Mouse (Mus musculus) urinary bladder, adult 2 months (tissue): ENCODE data around the gene Eral1. TPM values are rescaled to one million over a fixed set of nuclear protein-coding genes. Genes with fewer than 3 reads are reported as not detected.

Source experiments
- DNase-seq: peaks from one replicate; pipeline ENCODE4 v3.0.0; 2022; ENCODE audit warnings: low spot score
- polyA plus RNA-seq: library from polyadenylated mRNA; depleted of rRNA; stranded (reverse); fragments of >200 nt; gene quantifications from 2 replicates; pipeline ENCODE4 v1.2.3, GENCODE M21; 2012; rRNA removed

Eral1 gene
- polyA plus RNA-seq, 1 experiment = 28.0 TPM

DNA sequence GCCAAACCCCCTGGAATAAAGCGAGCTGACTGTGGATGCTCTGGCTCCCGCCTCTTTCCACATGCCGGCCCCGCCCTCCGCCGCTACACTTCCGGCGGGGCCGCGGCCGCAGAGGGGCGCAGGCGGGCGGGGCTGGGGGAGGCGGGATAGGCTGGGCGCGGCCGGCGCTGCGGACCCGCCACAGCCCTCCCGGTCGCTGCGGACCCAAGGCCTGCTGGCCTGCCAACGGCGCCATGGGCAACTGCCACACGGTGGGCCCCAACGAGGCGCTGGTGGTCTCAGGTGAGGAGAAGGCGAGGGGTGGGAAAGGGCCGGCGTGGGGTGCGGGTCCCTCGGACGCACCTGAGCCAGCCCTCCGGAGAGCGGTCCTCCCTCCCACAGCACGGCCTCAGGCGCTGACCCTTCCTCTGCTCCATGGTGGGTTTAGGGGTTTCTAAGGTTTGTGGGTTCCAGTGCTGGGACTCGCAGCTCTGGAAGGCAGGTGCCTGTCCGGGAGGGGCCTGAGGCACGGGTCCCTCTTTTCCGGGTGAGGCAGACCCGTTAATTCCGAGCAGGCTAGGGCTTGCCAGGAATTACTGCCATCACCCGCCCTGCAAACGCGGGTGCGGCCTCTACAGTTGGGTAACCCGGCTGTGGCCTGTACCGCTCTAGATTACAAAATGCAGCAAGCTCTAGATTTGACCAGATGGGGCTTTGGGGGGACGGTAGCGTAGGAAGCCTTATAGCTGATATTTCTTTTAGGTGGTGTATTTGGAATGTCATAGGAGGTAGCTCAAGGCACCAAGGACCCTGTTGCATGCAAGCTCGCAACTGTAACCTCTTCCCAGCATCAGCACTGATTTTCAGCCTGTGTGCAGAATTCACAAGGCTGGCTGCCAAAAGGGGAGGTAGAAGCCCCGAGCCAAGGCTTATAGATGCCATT is 42.1 kb downstream of the Eral1 start, which contains the start of gene Flot2:
TSS of gene Flot2 (plus strand) at position 101 of the 922 bp plus-strand sequence.
- peak; percentile 53 for DNase-seq

- DNase-seq = no peak
Measured at GRCm38 (mm10) chr11:78036791-78037190, 43.4 kb downstream of the Eral1 start.

DNA sequence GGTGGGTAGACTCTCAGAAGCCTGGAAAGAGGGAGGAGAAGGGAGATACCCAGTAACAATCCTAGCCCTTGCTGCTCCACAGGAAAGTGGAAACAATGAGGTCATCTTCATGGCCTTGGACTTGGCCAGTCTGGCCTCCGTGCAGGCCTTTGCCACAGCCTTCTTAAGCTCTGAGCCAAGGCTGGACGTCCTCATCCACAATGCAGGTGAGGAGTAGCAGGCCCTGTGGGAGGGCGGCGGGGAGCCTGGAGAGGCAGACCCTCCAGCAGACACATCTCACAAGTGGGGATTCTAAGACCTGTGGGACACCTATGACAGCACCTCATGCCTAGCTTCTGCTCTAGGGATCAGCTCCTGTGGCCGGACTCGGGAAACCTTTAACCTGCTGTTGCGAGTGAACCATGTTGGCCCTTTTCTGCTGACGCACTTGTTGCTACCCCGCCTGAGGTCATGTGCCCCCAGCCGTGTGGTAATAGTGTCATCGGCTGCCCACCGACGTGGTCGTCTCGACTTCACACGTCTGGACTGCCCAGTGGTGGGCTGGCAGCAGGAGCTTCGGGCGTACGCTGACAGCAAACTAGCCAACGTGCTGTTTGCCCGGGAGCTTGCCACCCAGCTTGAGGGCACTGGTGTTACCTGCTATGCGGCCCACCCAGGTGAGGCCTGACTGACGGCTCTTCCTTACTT is 46.1 kb downstream of the Eral1 start:
- DNase-seq = no peak

GRCm38 (mm10) chr11:78032809-78033195 is 47.4 kb downstream of the Eral1 start:
- no peak for DNase-seq

GRCm38 (mm10) chr11:78031947-78032808 is 48.0 kb downstream of the Eral1 start, which contains the start of gene Dhrs13:
Dhrs13 (plus strand) TSS chr11:78032280.
- DNase-seq = peak; percentile 91

- DNase-seq = no peak
Measured at GRCm38 (mm10) chr11:78031389-78031788, 48.8 kb downstream of the Eral1 start.

GRCm38 (mm10) chr11:78030600-78030999 is 49.6 kb downstream of the Eral1 start:
- no peak for DNase-seq

DNA sequence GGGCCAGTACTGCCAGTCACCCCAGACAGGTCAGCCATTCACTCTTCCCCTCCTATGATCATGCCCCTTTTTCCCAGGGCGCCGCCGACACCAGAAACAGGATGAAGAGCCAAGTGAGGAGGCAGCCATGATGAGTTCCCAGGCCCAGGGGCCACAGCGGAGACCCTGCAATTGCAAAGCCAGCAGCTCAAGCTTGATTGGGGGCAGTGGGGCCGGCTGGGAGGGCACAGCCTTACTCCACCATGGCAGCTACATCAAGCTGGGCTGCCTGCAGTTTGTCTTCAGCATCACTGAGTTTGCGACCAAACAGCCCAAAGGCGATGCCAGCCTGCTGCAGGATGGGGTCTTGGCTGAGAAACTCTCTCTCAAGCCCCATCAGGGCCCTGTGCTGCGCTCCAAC is 50.9 kb downstream of the Eral1 start:
- DNase-seq = no peak

- no peak for DNase-seq
Measured at GRCm38 (mm10) chr11:78023607-78024006, 56.6 kb downstream of the Eral1 start.

Other genes with a start within 250 kb of the Eral1 start
- 0.37 and 0.66 TPM in 2 replicates for gene Pipox, start 186.3 kb downstream of the Eral1 start, polyA plus RNA-seq
- 0.09 and 0.21 TPM in 2 replicates for gene Sez6, start 149.6 kb downstream of the Eral1 start, polyA plus RNA-seq
- gene Phf12, start 97.6 kb downstream of the Eral1 start, polyA plus RNA-seq = 36.4 and 53.7 TPM in 2 replicates
- 2.2 and 2.5 TPM in 2 replicates for gene Dhrs13, start 48.1 kb downstream of the Eral1 start, polyA plus RNA-seq
- gene Flot2, start 42.5 kb downstream of the Eral1 start, polyA plus RNA-seq = 108 and 126 TPM in 2 replicates
- 6.1 and 10.1 TPM in 2 replicates for gene Fam222b, start 14.3 kb upstream of the Eral1 start, polyA plus RNA-seq
- gene Traf4, start 85.2 kb upstream of the Eral1 start, polyA plus RNA-seq = 20.4 and 26.1 TPM in 2 replicates
- gene Nek8, start 96.3 kb upstream of the Eral1 start, polyA plus RNA-seq = 14.4 and 19.7 TPM in 2 replicates
- gene Tlcd1, start 96.3 kb upstream of the Eral1 start, polyA plus RNA-seq = 24.1 and 33.5 TPM in 2 replicates
- gene Rpl23a, start 103.2 kb upstream of the Eral1 start, polyA plus RNA-seq = 2,424 and 3,048 TPM in 2 replicates
- gene Rab34, start 108.0 kb upstream of the Eral1 start, polyA plus RNA-seq = 66.7 and 79.2 TPM in 2 replicates
- gene Proca1, start 113.0 kb upstream of the Eral1 start, polyA plus RNA-seq = 3.0 and 3.4 TPM in 2 replicates
- gene Sdf2, start 165.4 kb upstream of the Eral1 start, polyA plus RNA-seq = 111 and 138 TPM in 2 replicates
- 14.5 and 28.6 TPM in 2 replicates for gene Supt6, start 165.6 kb upstream of the Eral1 start, polyA plus RNA-seq
- gene 2610507B11Rik, start 181.4 kb upstream of the Eral1 start, polyA plus RNA-seq = 94.2 and 96.9 TPM in 2 replicates
- gene BC030499, start 210.5 kb upstream of the Eral1 start, polyA plus RNA-seq = 0.28 and 0.55 TPM in 2 replicates
- 1.4 and 1.7 TPM in 2 replicates for gene Spag5, start 221.1 kb upstream of the Eral1 start, polyA plus RNA-seq
- 3.3 and 4.1 TPM in 2 replicates for gene Aldoc, start 242.6 kb upstream of the Eral1 start, polyA plus RNA-seq
- gene Pigs, start 248.0 kb upstream of the Eral1 start, polyA plus RNA-seq = 44.2 and 44.9 TPM in 2 replicates